Mouse (Mus musculus) limb, embryonic 14.5 days (tissue): ENCODE results near the gene Foxs1. TPM values are rescaled to one million over a fixed set of nuclear protein-coding genes. Genes with fewer than 3 reads are reported as not detected.

Experiments used
- ATAC-seq: fragments of 200-750 bp; cut with Nextera tagmentation; 2 replicates; pipeline ENCODE4 v1.8.0; 2017; ENCODE audit warnings: low read depth, moderate number of reproducible peaks, moderate TSS enrichment; ENCODE audit not compliant: low FRiP score
- DNase-seq: peaks from one replicate; pipeline ENCODE4 v3.0.0-alpha.2; 2015; ENCODE audit warnings: low spot score
- H3K27ac ChIP-seq: fragments of 300-500 bp; sonication (generic); replicated peaks from 2 replicates; pipeline ENCODE4 v1.5.1; 2014; ENCODE audit warnings: low read depth, mild to moderate bottlenecking, low read length, moderate library complexity, mixed read lengths
- H3K27me3 ChIP-seq: fragments of 300-500 bp; sonication (generic); 2 replicates; pipeline ENCODE4 v1.6.1; 2014; ENCODE audit warnings: low read length, mixed read lengths; ENCODE audit not compliant: control insufficient read depth, insufficient read depth
- H3K36me3 ChIP-seq: fragments of 300-500 bp; sonication (generic); 2 replicates; pipeline ENCODE4 v1.6.1; 2014; ENCODE audit warnings: mild to moderate bottlenecking, low read length, moderate library complexity, mixed read lengths; ENCODE audit not compliant: control insufficient read depth, insufficient read depth
- H3K4me1 ChIP-seq: fragments of 300-500 bp; sonication (generic); 2 replicates; pipeline ENCODE4 v1.6.1; 2014; ENCODE audit warnings: antibody characterized with exemption, low read length, mixed read lengths; ENCODE audit not compliant: control insufficient read depth, insufficient read depth
- H3K4me2 ChIP-seq: fragments of 300-500 bp; sonication (generic); replicated peaks from 2 replicates; pipeline ENCODE4 v1.6.1; 2014; ENCODE audit warnings: low read depth, mild to moderate bottlenecking, low read length, moderate library complexity; ENCODE audit not compliant: severe bottlenecking
- H3K4me3 ChIP-seq: fragments of 300-500 bp; sonication (generic); replicated peaks from 2 replicates; pipeline ENCODE4 v1.5.1; 2014; ENCODE audit warnings: low read length
- H3K9ac ChIP-seq: fragments of 300-500 bp; sonication (generic); 2 replicates; pipeline ENCODE4 v1.6.1; 2014; ENCODE audit warnings: mild to moderate bottlenecking, low read depth, low read length, moderate library complexity; ENCODE audit not compliant: severe bottlenecking
- H3K9me3 ChIP-seq: fragments of 300-500 bp; sonication (generic); 2 replicates; pipeline ENCODE4 v1.6.1; 2016; ENCODE audit warnings: low read length; ENCODE audit not compliant: control insufficient read depth
- POLR2A ChIP-seq: fragments of 200-500 bp; IDR thresholded peaks from 2 replicates; pipeline ENCODE4 v1.8.0; 2012; ENCODE audit warnings: inconsistent platforms, mild to moderate bottlenecking, moderate library complexity, borderline replicate concordance; ENCODE audit not compliant: insufficient read depth, insufficient read length; ENCODE audit errors: extremely low read depth
- WGBS: fragments of 180-500 bp; shearing (Covaris S2); extraction: QIAGEN DNeasy Blood & Tissue Kit; methylation state at CpG from one replicate; pipeline ENCODE4 v1.1.7; 2014; 5-methylcytosine and 5-hydroxymethylcytosine counted together
- polyA plus RNA-seq, 2 experiments: library from polyadenylated mRNA; depleted of rRNA in 1 of 2; stranded (reverse) in 1 of 2; unstranded in 1 of 2; fragments of >200 nt; fragmentation: Nextera tagmentation in 1 of 2; extraction: Ambion mirVana in 1 of 2; gene quantifications; 2 replicates each; pipeline versions ENCODE4 v1.2.1 to v1.2.3; 2012 to 2014

Foxs1 gene
- polyA plus RNA-seq, 2 experiments, result 2.2 to 2.9 TPM

GRCm38 (mm10) chr2:152907114-152907943, 25.7 kb downstream of the Foxs1 start:
- Histone ChIP-seq H3K27ac (no peak overlapping the region), H3K9me3 (no peaks in the 10 kb centered on the region), H3K4me2 (no peak overlapping the region), H3K36me3 (no peaks in the 10 kb centered on the region), H3K9ac (no peak overlapping the region), H3K27me3 (peaks cover 15% of the 10 kb centered on the region), H3K4me3 (no peak overlapping the region), H3K4me1 (peaks cover 19% of the 10 kb centered on the region)
- WGBS, result 28% methylated on average over 14 of the region's 14 CpGs
- ATAC-seq (no peak), DNase-seq (no peak)
- no peak for TF ChIP-seq POLR2A

DNA sequence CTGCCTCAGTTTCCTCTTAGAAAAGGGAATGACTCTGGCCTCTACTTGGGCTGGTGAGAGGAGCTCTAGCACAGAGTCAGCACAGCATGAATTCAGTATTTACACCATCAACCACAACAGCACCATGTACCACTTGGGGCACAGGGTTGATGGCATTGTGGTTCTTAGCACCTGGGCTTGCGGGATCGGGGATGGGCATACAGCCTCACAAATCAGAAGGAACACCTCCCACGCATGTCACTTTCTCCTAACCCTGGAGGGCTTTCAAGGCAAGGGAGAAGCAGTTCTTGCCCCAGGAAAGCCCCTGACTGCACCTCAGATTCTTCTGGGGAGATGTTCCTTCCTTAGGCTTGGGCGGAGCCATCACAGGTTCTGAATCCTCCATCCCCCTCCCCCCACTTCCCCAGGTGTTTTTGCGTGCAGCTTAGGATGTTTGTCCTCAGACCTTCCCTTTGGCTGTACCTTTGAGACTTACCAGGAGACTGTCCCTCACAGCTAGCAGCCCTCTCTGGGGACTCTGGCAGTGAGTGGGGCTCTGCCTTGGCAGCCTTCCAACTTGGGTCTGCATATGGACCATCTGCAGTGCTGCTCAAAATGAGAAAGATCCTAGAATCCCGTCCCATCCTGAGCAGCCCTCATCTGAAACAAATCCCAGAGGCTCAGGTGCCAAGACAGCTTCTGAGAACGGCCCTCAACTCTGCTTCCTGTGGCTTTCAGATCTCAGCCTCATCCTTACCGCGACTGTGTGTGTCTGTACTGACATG, 26.6 kb downstream of the Foxs1 start:
- H3K4me2 ChIP-seq, result no peak overlapping the region
- no peaks in the 10 kb centered on the region for H3K9me3 ChIP-seq
- ATAC-seq, result no peak
- DNase-seq, result no peak
- H3K4me3 ChIP-seq, result no peak overlapping the region
- H3K36me3 ChIP-seq, result no peaks in the 10 kb centered on the region
- WGBS, result 60% methylated on average over 9 of the region's 9 CpGs
- H3K27me3 ChIP-seq, result peaks cover 7% of the 10 kb centered on the region
- no peak overlapping the region for H3K9ac ChIP-seq
- no peak for TF ChIP-seq POLR2A
- H3K4me1 ChIP-seq, result peaks cover 19% of the 10 kb centered on the region
- no peak overlapping the region for H3K27ac ChIP-seq

GRCm38 (mm10) chr2:152905036-152905829, 27.8 kb downstream of the Foxs1 start:
- DNase-seq (peak; percentile 71), ATAC-seq (peak; percentile 78)
- Histone ChIP-seq H3K27me3 (no peaks in the 10 kb centered on the region), H3K27ac (no peak overlapping the region), H3K9ac (no peak overlapping the region), H3K9me3 (no peaks in the 10 kb centered on the region), H3K36me3 (no peaks in the 10 kb centered on the region), H3K4me3 (no peak overlapping the region), H3K4me2 (no peak overlapping the region), H3K4me1 (peaks cover 19% of the 10 kb centered on the region)
- WGBS, result 36% methylated on average over 11 of the region's 11 CpGs
- TF ChIP-seq POLR2A, result no peak

DNA sequence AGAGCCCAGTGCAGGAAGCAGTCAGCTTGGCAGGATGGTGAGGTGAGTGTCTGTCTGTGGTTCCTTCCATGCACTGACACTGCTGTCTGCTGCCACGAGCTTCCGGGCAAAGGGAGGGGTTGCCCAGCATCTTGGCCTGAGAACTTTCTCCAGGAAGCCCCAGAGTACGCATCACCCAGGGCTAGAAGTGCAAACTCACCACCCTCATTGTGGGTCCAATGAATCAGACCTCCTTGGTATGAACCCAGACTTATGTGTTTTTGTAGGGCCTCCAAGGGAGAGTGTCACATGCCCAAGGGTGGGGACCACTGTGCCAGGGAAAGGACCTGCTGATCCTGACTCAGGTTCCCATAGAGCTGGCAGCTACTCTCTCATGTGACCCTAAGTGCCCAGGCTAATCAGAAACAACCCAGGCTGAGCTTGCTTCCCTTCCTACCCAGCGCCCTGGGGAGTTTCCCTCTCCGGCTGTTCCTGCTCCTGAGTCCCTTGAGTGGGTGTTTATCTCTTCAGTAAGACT, 28.8 kb downstream of the Foxs1 start:
- peaks cover 19% of the 10 kb centered on the region for H3K4me1 ChIP-seq
- no peak overlapping the region for H3K27ac ChIP-seq
- H3K4me2 ChIP-seq, result no peak overlapping the region
- H3K36me3 ChIP-seq, result no peaks in the 10 kb centered on the region
- no peak for TF ChIP-seq POLR2A
- no peaks in the 10 kb centered on the region for H3K27me3 ChIP-seq
- H3K9ac ChIP-seq, result no peak overlapping the region
- H3K4me3 ChIP-seq, result no peak overlapping the region
- H3K9me3 ChIP-seq, result no peaks in the 10 kb centered on the region
- no peak for ATAC-seq
- DNase-seq, result no peak
- 59% methylated on average over 5 of the region's 5 CpGs for WGBS

- Histone ChIP-seq H3K4me3 (no peak overlapping the region), H3K9ac (no peak overlapping the region), H3K9me3 (no peaks in the 10 kb centered on the region), H3K4me2 (no peak overlapping the region), H3K27ac (no peak overlapping the region), H3K36me3 (no peaks in the 10 kb centered on the region), H3K27me3 (no peaks in the 10 kb centered on the region), H3K4me1 (peaks cover 19% of the 10 kb centered on the region)
- no peak for DNase-seq
- ATAC-seq, result no peak
- TF ChIP-seq POLR2A, result no peak
- WGBS, result 73% methylated on average over 4 of the region's 4 CpGs
Measured at GRCm38 (mm10) chr2:152903586-152903985, 29.4 kb downstream of the Foxs1 start.
